ENCODE assay signal across 8 mouse cellular contexts in genomic region chr6:29348371-29348724, GRCm38 (mm10). TPM values are rescaled to one million over a fixed set of nuclear protein-coding genes. Genes with fewer than 3 reads are reported as not detected.
DNase-seq lines count a peak whose midpoint lies in the region; ATAC-seq and TF ChIP-seq lines count a peak whose summit lies in the region.

No protein-coding gene starts in this region.

- H3K4me2 ChIP-seq in forebrain, postnatal 0 days (ENCODE audit: low read depth), result peak overlapping the region; percentile 71

- in situ Hi-C loops in Patski (cut with MboI; ENCODE audit: low pct_unique_long_range_greater_than_20kb), result no loop called here

- no peaks in the 10 kb centered on the region for H3K9me3 ChIP-seq in forebrain, postnatal 0 days (ENCODE audit: low read length)

- peaks cover 7% of the 10 kb centered on the region; the same call in 1 of the 2 replicates for H3K4me1 ChIP-seq in kidney, adult 2 months (ENCODE audit: control insufficient read depth, insufficient read depth, low read length)
- peaks cover 5% of the 10 kb centered on the region; the same call in 1 of the 2 replicates for H3K4me1 ChIP-seq in forebrain, postnatal 0 days (ENCODE audit: insufficient read depth)

- WGBS in kidney, adult 2 months, result under 1% methylated on average over 15 of the region's 15 CpGs
- under 1% methylated on average over 15 of the region's 15 CpGs for WGBS in forebrain, postnatal 0 days

- H3K36me3 ChIP-seq in kidney, adult 2 months (ENCODE audit: control insufficient read depth, insufficient read depth, low read length), result no peaks in the 10 kb centered on the region
- no peaks in the 10 kb centered on the region for H3K36me3 ChIP-seq in forebrain, postnatal 0 days (ENCODE audit: insufficient read depth)

- peak overlapping the region; percentile 96 for H3K4me3 ChIP-seq in kidney, adult 2 months (ENCODE audit: insufficient read depth, low read depth, low read length)
- H3K4me3 ChIP-seq in forebrain, postnatal 0 days (ENCODE audit: low read depth, low read length), result peak overlapping the region; percentile 89

- H3K9ac ChIP-seq in forebrain, postnatal 0 days, result peak overlapping the region; percentile 68

- H3K27me3 ChIP-seq in kidney, adult 2 months (replicated peaks; ENCODE audit: control insufficient read depth, insufficient read depth, low read length), result no peaks in the 10 kb centered on the region
- H3K27me3 ChIP-seq in Patski, result peaks cover 13% of the 10 kb centered on the region
- no peaks in the 10 kb centered on the region for H3K27me3 ChIP-seq in forebrain, postnatal 0 days (ENCODE audit: insufficient read depth, low read length)

- CTCF ChIA-PET in Patski (lab: Charles Lee), result interaction anchor here (1.3 to 3.5 kb wide), 2 partner anchors 11 to 14 kb away, joined by 3 to 16 read pairs; no protein-coding TSS in a partner anchor

- ATAC-seq in Patski, result peak; percentile 11
- no peak for ATAC-seq in forebrain, postnatal 0 days
- peak; percentile 2; the same call in 1 of the 2 replicates for ATAC-seq in megakaryocyte progenitor cell, adult 5-6 weeks (replicated peaks; ENCODE audit: poor library complexity)

- no peak for TF ChIP-seq POLR2A in kidney, adult 2 months (IDR thresholded peaks at IDR 0.05; ENCODE audit: low read depth, low read length)

- no peak for TF ChIP-seq CTCF in kidney, adult 2 months (conservative IDR thresholded peaks at IDR 0.05; ENCODE audit: insufficient read depth, insufficient read length, low read depth, low read length)
- no peak for TF ChIP-seq CTCF in Patski (IDR thresholded peaks at IDR 0.05)
- TF ChIP-seq CTCF in forebrain, postnatal 0 days (IDR thresholded peaks at IDR 0.05; ENCODE audit: low read depth), result no peak

- DNase-seq in kidney, adult 2 months, result no peak
- no peak for DNase-seq in kidney, adult 9 months
- DNase-seq in Patski (ENCODE audit: low read depth, low spot score), result no peak
- no peak for DNase-seq in forebrain, postnatal 0 days
- no peak for DNase-seq in spleen, adult 18-20 months
- DNase-seq in gastrocnemius, adult 8-10 months (ENCODE audit: low spot score in 2 of 2), result no peak
- no peak for DNase-seq in thymus, postnatal 14 days

- peak overlapping the region; percentile 77 for H3K27ac ChIP-seq in kidney, adult 2 months (ENCODE audit: insufficient read depth, low read depth, low read length)
- H3K27ac ChIP-seq in forebrain, postnatal 0 days (ENCODE audit: low read depth, low read length), result peak overlapping the region; percentile 77

- POLR2A ChIA-PET in Patski (lab: Charles Lee), result interaction anchor here (0.6 to 2.0 kb wide), 4 partner anchors 48 to 75 kb away, joined by 3 to 5 read pairs (median 3); no protein-coding TSS in a partner anchor

RNA-seq across cellular contexts. Expression of gene Calu, which starts 0.5 kb away (rescaled TPM):
- 42.1 and 46.3 TPM in 2 replicates for polyA plus RNA-seq in kidney, adult 2 months (2012; rRNA removed)
- polyA plus RNA-seq in Patski (2021), result 448 TPM
- total RNA-seq in forebrain, postnatal 0 days (2014; rRNA removed), result 132 and 159 TPM in 2 replicates
- 122 and 134 TPM in 2 replicates for polyA plus RNA-seq in forebrain, postnatal 0 days (2015; fragmentation: Nextera tagmentation; extraction: Ambion mirVana)
- total RNA-seq in megakaryocyte progenitor cell, adult 5-6 weeks (2015), result 84.9 and 85.3 TPM in 2 replicates
- 211 TPM in 2 replicates for total RNA-seq in megakaryocyte progenitor cell, adult 5-6 weeks (2017)
- 10 to 100 TPM; 66.3 to 77.3 (median 75.0) TPM for total RNA-seq in gastrocnemius, adult 8-10 months (2022)

RNA-seq across cellular contexts. Expression of gene Fam71f1, which starts 29.4 kb away (rescaled TPM):
- 0.11 TPM in 1 of 2 replicates, not detected in the other for polyA plus RNA-seq in kidney, adult 2 months (2012; rRNA removed)
- 0.18 TPM for polyA plus RNA-seq in Patski (2021)
- total RNA-seq in forebrain, postnatal 0 days (2014; rRNA removed), result not detected in 2 replicates
- not detected in 2 replicates for polyA plus RNA-seq in forebrain, postnatal 0 days (2015; fragmentation: Nextera tagmentation; extraction: Ambion mirVana)
- not detected in 2 replicates for total RNA-seq in megakaryocyte progenitor cell, adult 5-6 weeks (2015)
- total RNA-seq in megakaryocyte progenitor cell, adult 5-6 weeks (2017), result not detected in 2 replicates
- total RNA-seq in gastrocnemius, adult 8-10 months (2022), result not detected

RNA-seq across cellular contexts. Expression of gene Opn1sw, which starts 39.9 kb away (rescaled TPM):
- not detected in 2 replicates for polyA plus RNA-seq in kidney, adult 2 months (2012; rRNA removed)
- polyA plus RNA-seq in Patski (2021), result 0.28 TPM
- total RNA-seq in forebrain, postnatal 0 days (2014; rRNA removed), result 7.0 TPM in 1 of 2 replicates, not detected in the other
- 0.45 and 0.74 TPM in 2 replicates for polyA plus RNA-seq in forebrain, postnatal 0 days (2015; fragmentation: Nextera tagmentation; extraction: Ambion mirVana)
- not detected in 2 replicates for total RNA-seq in megakaryocyte progenitor cell, adult 5-6 weeks (2015)
- total RNA-seq in megakaryocyte progenitor cell, adult 5-6 weeks (2017), result not detected in 2 replicates
- under 1 TPM in 3 of 4 experiments, not detected in 1; 0.24 to 0.43 (median 0.31) TPM for total RNA-seq in gastrocnemius, adult 8-10 months (2022)

RNA-seq across cellular contexts. Expression of gene Ccdc136, which starts 47.8 kb away (rescaled TPM):
- polyA plus RNA-seq in kidney, adult 2 months (2012; rRNA removed), result 4.0 and 5.6 TPM in 2 replicates
- polyA plus RNA-seq in Patski (2021), result 27.6 TPM
- 46.6 and 56.9 TPM in 2 replicates for total RNA-seq in forebrain, postnatal 0 days (2014; rRNA removed)
- polyA plus RNA-seq in forebrain, postnatal 0 days (2015; fragmentation: Nextera tagmentation; extraction: Ambion mirVana), result 34.4 and 43.0 TPM in 2 replicates
- total RNA-seq in megakaryocyte progenitor cell, adult 5-6 weeks (2015), result not detected in 2 replicates
- total RNA-seq in megakaryocyte progenitor cell, adult 5-6 weeks (2017), result 0.41 TPM in 1 of 2 replicates, not detected in the other
- total RNA-seq in gastrocnemius, adult 8-10 months (2022), result 10 to 100 TPM in 2 of 4 experiments, 1 to 10 TPM in 2; 9.0 to 12.0 (median 10.2) TPM
